Mouse (Mus musculus) liver, embryonic 11.5 days (tissue): ENCODE data around the gene Cd276. TPM values are rescaled to one million over a fixed set of nuclear protein-coding genes. Genes with fewer than 3 reads are reported as not detected.

ENCODE experiments used
- ATAC-seq: fragments of 200-750 bp; cut with Nextera tagmentation; replicated peaks from 2 replicates; pipeline ENCODE4 v1.8.0; 2017; ENCODE audit warnings: moderate number of reproducible peaks, mild to moderate bottlenecking, moderate TSS enrichment, moderate library complexity; ENCODE audit not compliant: low FRiP score
- DNase-seq: peaks from one replicate; pipeline ENCODE4 v3.0.0-alpha.2; 2017; ENCODE audit warnings: low spot score
- H3K27ac ChIP-seq: fragments of 300-500 bp; sonication (generic); 2 replicates; pipeline ENCODE4 v1.5.1; 2014; ENCODE audit warnings: mild to moderate bottlenecking, low read depth, low read length, control low read depth
- H3K27me3 ChIP-seq: fragments of 300-500 bp; sonication (generic); replicated peaks from 2 replicates; pipeline ENCODE4 v1.6.1; 2014; ENCODE audit warnings: low read length, mixed read lengths; ENCODE audit not compliant: control insufficient read depth, insufficient read depth
- H3K36me3 ChIP-seq: fragments of 300-500 bp; sonication (generic); 2 replicates; pipeline ENCODE4 v1.6.1; 2014; ENCODE audit warnings: mild to moderate bottlenecking, low read length, moderate library complexity, mixed read lengths; ENCODE audit not compliant: control insufficient read depth, insufficient read depth
- H3K4me1 ChIP-seq: fragments of 300-500 bp; sonication (generic); replicated peaks from 2 replicates; pipeline ENCODE4 v1.6.1; 2014; ENCODE audit warnings: low read length, mixed read lengths; ENCODE audit not compliant: control insufficient read depth, insufficient read depth
- H3K4me2 ChIP-seq: fragments of 300-500 bp; sonication (generic); 2 replicates; pipeline ENCODE4 v1.6.1; 2014; ENCODE audit warnings: mild to moderate bottlenecking, control low read depth, moderate library complexity
- H3K4me3 ChIP-seq: fragments of 300-500 bp; sonication (generic); 2 replicates; pipeline ENCODE4 v1.5.1; 2014; ENCODE audit warnings: low read depth, low read length, control low read depth
- H3K9ac ChIP-seq: fragments of 300-500 bp; sonication (generic); 2 replicates; pipeline ENCODE4 v1.6.1; 2014; ENCODE audit warnings: low read depth, low read length, control low read depth
- H3K9me3 ChIP-seq: fragments of 300-500 bp; sonication (generic); 2 replicates; pipeline ENCODE4 v1.6.1; 2016; ENCODE audit warnings: low read length, inconsistent platforms, mixed read lengths; ENCODE audit not compliant: control insufficient read depth
- WGBS: fragments of 180-500 bp; shearing (Covaris S2); extraction: QIAGEN DNeasy Blood & Tissue Kit; methylation state at CpG from one replicate; pipeline ENCODE4 v1.1.7; 2014; 5-methylcytosine and 5-hydroxymethylcytosine counted together
- polyA plus RNA-seq: library from polyadenylated mRNA; unstranded; fragments of >200 nt; fragmentation: Nextera tagmentation; extraction: Ambion mirVana; gene quantifications from 2 replicates; pipeline ENCODE4 v1.2.1, GENCODE M21; 2014

Cd276 gene
- polyA plus RNA-seq, 1 experiment from 2014 or later, result 14.9 TPM

DNA sequence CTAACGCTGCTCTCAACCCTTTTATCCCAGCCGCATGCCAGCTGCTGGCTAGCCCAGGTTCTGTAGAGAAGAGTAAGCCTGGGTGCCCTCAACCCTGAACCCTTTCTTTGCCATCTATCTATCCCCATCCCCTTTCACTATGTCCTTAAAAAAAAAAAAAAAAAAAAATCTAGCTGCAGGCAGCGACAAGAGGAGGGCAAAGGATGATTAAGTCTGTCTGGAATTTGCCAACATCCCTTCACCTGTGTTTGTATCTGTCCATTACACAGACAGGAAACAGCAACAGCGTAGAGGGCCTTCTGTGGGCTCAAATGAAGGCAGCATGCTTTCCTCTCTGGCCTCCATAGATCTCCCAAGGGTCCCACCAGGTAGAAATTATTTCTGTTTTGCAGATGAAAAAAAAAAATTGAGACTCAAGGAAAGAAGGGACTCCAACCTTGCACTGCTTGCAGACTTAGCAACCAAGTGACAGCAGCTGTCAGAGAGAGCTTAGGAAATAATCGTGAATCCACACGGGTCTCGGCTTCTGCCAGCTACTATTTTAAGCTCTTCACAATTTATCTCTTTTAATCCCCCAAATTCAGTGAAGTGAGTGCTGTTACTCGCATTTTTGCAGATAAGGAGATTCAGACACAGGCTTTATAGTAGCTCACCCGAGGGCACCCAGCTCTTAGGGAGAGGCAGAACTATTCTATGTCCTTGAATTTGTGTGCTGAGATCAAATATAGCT lies 613 bp upstream of the Cd276 start:
- no peak; the same call in 1 of the 2 replicates for ATAC-seq
- 0 out of 2 replicates have a peak overlapping the region, but pooled peaks have one; percentile 78 for H3K9ac ChIP-seq

DNA sequence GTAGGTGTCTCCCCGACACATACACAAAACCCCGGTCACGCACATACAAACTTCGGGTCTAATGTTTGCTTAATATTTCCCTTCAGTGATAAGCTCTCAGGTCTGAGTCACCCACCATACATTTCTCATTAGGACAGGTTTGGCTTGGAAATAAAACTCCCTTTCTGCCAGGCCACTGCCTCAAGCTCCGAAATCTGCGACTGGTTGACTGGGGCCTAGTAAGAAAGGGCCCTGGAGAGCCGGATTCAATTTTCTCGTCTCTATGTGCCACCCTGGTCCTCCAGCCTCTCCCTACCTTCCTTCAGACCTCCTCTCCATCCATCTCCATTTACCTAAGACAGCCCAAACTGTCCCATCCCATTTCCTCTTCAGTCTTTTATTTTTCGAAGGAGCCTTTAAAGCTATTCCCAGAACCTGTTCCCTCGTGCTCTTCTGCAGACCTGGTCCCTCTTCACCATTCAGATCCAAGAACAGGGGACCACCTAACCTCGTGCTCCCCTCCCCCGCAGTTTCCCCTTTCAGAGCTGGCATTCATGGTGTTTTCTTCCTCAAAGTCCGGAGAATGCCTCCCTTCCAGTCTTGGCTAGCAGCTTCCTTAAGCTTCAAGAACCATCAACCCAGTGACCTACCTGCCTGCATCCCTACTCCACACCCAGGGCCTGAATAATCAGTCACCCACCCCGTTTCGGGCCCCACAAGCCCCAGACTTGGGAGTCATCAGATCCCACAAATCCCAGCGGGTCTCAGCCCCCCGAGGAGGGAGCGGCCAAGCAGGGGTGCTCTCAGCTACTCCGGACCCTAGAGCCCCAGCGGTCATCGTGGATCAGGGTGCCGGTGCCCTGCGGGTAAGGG lies 955 bp downstream of the Cd276 start:
- 19% methylated on average over 23 of the region's 23 CpGs for WGBS
- Histone ChIP-seq H3K36me3 (no peaks in the 10 kb centered on the region), H3K9ac (peak overlapping the region; percentile 78), H3K27me3 (0 out of 2 replicates have a peak, but pooled peaks cover 8% of the 10 kb centered on the region), H3K4me2 (peak overlapping the region; percentile 98), H3K4me3 (peak overlapping the region; percentile 80), H3K9me3 (no peaks in the 10 kb centered on the region), H3K27ac (peak overlapping the region; percentile 60), H3K4me1 (peaks cover 25% of the 10 kb centered on the region)
- DNase-seq (peak; percentile 55), ATAC-seq (no peak)

More for the DNA sequence above, 613 bp upstream of the Cd276 start:
- Histone ChIP-seq H3K27ac (no peak overlapping the region), H3K36me3 (no peaks in the 10 kb centered on the region), H3K4me3 (peak overlapping the region; percentile 80), H3K27me3 (0 out of 2 replicates have a peak, but pooled peaks cover 6% of the 10 kb centered on the region), H3K4me2 (peak overlapping the region; percentile 98), H3K9me3 (no peaks in the 10 kb centered on the region), H3K4me1 (peaks cover 25% of the 10 kb centered on the region)
- DNase-seq, result no peak
- WGBS, result 8% methylated on average over 9 of the region's 9 CpGs

DNA sequence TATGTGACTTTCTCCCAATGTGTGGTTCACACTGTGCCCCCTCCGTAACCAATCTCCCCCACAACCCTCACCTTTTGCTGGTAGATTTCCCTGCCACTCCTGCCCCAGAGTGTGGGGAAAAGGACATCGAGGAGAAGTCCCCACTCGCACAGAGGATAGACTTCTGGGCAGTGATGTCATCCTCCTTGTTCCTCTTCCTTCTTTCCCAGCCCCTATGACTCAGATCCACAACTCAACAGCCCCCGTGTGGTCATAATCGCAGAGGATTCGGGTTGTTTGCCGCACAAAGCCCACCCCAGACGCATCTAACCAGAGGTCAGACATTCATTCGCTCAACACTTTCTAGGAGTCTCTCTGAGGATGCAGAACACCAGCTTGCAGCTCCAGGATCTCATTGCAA lies 3.2 kb downstream of the Cd276 start:
- H3K27me3 ChIP-seq, result peaks cover 5% of the 10 kb centered on the region; the same call in 1 of the 2 replicates
- no peak overlapping the region for H3K4me3 ChIP-seq
- H3K9ac ChIP-seq, result no peak overlapping the region
- H3K36me3 ChIP-seq, result no peaks in the 10 kb centered on the region
- H3K4me2 ChIP-seq, result no peak overlapping the region
- H3K27ac ChIP-seq, result no peak overlapping the region
- peaks cover 22% of the 10 kb centered on the region for H3K4me1 ChIP-seq
- DNase-seq, result no peak
- ATAC-seq, result no peak
- H3K9me3 ChIP-seq, result no peaks in the 10 kb centered on the region
- 50% methylated on average over 9 of the region's 9 CpGs for WGBS

DNA sequence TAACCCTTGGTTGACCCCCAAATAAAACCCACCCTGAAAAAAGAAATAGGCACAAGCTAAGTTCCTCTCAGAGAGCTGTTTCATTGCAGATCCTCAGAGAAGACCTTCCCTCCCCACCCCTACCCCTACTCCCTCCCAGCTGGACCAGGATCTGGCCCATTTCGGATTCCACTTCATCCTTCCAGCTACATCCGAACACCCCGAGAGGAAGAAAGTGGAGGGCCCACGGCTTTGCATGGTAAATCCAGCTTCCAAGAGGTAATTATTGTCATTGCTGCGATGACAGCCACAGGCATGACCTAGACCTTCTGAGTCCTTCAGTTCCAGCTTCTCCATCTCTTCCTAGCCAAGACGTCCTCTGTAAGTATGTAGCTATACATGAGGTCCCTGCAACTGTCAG lies 4.3 kb downstream of the Cd276 start:
- Histone ChIP-seq H3K4me2 (no peak overlapping the region), H3K4me1 (peaks cover 13% of the 10 kb centered on the region), H3K27me3 (peaks cover 5% of the 10 kb centered on the region; the same call in 1 of the 2 replicates), H3K4me3 (no peak overlapping the region), H3K9ac (no peak overlapping the region), H3K27ac (no peak overlapping the region), H3K9me3 (no peaks in the 10 kb centered on the region), H3K36me3 (no peaks in the 10 kb centered on the region)
- DNase-seq (no peak), ATAC-seq (no peak)
- 86% methylated on average over 6 of the region's 6 CpGs for WGBS

GRCm38 (mm10) chr9:58549694-58550093 lies 5.5 kb downstream of the Cd276 start:
- H3K27ac ChIP-seq, result no peak overlapping the region
- H3K4me1 ChIP-seq, result peaks cover 5% of the 10 kb centered on the region
- WGBS, result 76% methylated on average over 3 of the region's 3 CpGs
- peaks cover 5% of the 10 kb centered on the region; the same call in 1 of the 2 replicates for H3K27me3 ChIP-seq
- no peak overlapping the region for H3K4me3 ChIP-seq
- no peak for DNase-seq
- H3K36me3 ChIP-seq, result no peaks in the 10 kb centered on the region
- no peak overlapping the region for H3K4me2 ChIP-seq
- ATAC-seq, result no peak
- H3K9me3 ChIP-seq, result no peaks in the 10 kb centered on the region
- no peak overlapping the region for H3K9ac ChIP-seq

GRCm38 (mm10) chr9:58548897-58549296 lies 6.3 kb downstream of the Cd276 start:
- no peaks in the 10 kb centered on the region for H3K36me3 ChIP-seq
- ATAC-seq (no peak), DNase-seq (no peak)
- no peaks in the 10 kb centered on the region for H3K4me1 ChIP-seq
- H3K9ac ChIP-seq, result no peak overlapping the region
- H3K27ac ChIP-seq, result no peak overlapping the region
- no peaks in the 10 kb centered on the region for H3K9me3 ChIP-seq
- no peak overlapping the region for H3K4me2 ChIP-seq
- H3K4me3 ChIP-seq, result no peak overlapping the region
- peaks cover 5% of the 10 kb centered on the region; the same call in 1 of the 2 replicates for H3K27me3 ChIP-seq
- WGBS, result 49% methylated on average over 4 of the region's 4 CpGs

GRCm38 (mm10) chr9:58546630-58547360 lies 8.4 kb downstream of the Cd276 start:
- Histone ChIP-seq H3K9ac (no peak overlapping the region), H3K27me3 (peaks cover 4% of the 10 kb centered on the region; the same call in 1 of the 2 replicates), H3K36me3 (no peaks in the 10 kb centered on the region), H3K27ac (no peak overlapping the region), H3K9me3 (no peaks in the 10 kb centered on the region), H3K4me3 (no peak overlapping the region), H3K4me1 (peaks cover 9% of the 10 kb centered on the region), H3K4me2 (no peak overlapping the region)
- DNase-seq (no peak), ATAC-seq (no peak)
- whole genome bisulfite sequencing, result 83% methylated on average over 11 of the region's 11 CpGs

- no peaks in the 10 kb centered on the region for H3K36me3 ChIP-seq
- H3K27me3 ChIP-seq, result peaks cover 2% of the 10 kb centered on the region; the same call in 1 of the 2 replicates
- DNase-seq, result no peak
- H3K4me2 ChIP-seq, result no peak overlapping the region
- peaks cover 18% of the 10 kb centered on the region for H3K4me1 ChIP-seq
- H3K4me3 ChIP-seq, result no peak overlapping the region
- WGBS, result 40% methylated on average over 6 of the region's 6 CpGs
- no peak for ATAC-seq
- no peaks in the 10 kb centered on the region for H3K9me3 ChIP-seq
- H3K9ac ChIP-seq, result no peak overlapping the region
- no peak overlapping the region for H3K27ac ChIP-seq
These were observed 9.8 kb downstream of the Cd276 start for GRCm38 (mm10) chr9:58545428-58545827.
